Mouse (Mus musculus) urinary bladder, adult 18-20 months (tissue): ENCODE results near the gene Nedd9.
A peak's percentile ranks its signal among the peaks of the same experiment; 100 is the strongest.
"Not testable (repeated sequence)": the region's sequence is repeated elsewhere in the genome, so short reads cannot be mapped to it uniquely, and the experiment has no call there.

Experiments
- DNase-seq, 2 experiments: peaks; one replicate each; pipeline ENCODE4 v3.0.0; 2022; ENCODE audit warnings: low spot score in 2 of 2, mixed read lengths in 2 of 2

Gene Nedd9

GRCm38 (mm10) chr13:41372555-41373460 is 114.4 kb downstream of the Nedd9 start:
- DNase-seq: no peak

- DNase-seq: no peak
These were observed 115.6 kb downstream of the Nedd9 start for GRCm38 (mm10) chr13:41371547-41371946.

GRCm38 (mm10) chr13:41368612-41369011 is 118.5 kb downstream of the Nedd9 start:
- no peak for DNase-seq

GRCm38 (mm10) chr13:41367176-41367611 is 120.0 kb downstream of the Nedd9 start:
- DNase-seq: no peak

- not testable (repeated sequence) for DNase-seq
These were observed 120.6 kb downstream of the Nedd9 start for GRCm38 (mm10) chr13:41366609-41367008.

- DNase-seq: no peak
These were observed 122.9 kb downstream of the Nedd9 start for GRCm38 (mm10) chr13:41364273-41364672.

GRCm38 (mm10) chr13:41362909-41363308 is 124.3 kb downstream of the Nedd9 start:
- DNase-seq: no peak

- DNase-seq: no peak
These were observed 126.8 kb downstream of the Nedd9 start for GRCm38 (mm10) chr13:41360272-41360815.

GRCm38 (mm10) chr13:41359330-41360215 is 127.6 kb downstream of the Nedd9 start:
- DNase-seq: no peak

GRCm38 (mm10) chr13:41358480-41359180 is 128.5 kb downstream of the Nedd9 start:
- DNase-seq: peak; percentile 84 to 93

GRCm38 (mm10) chr13:41358009-41358408 is 129.2 kb downstream of the Nedd9 start:
- no peak for DNase-seq

GRCm38 (mm10) chr13:41357586-41357985 is 129.6 kb downstream of the Nedd9 start:
- DNase-seq: no peak

GRCm38 (mm10) chr13:41357161-41357560 is 130.0 kb downstream of the Nedd9 start:
- no peak for DNase-seq

GRCm38 (mm10) chr13:41355552-41355951 is 131.6 kb downstream of the Nedd9 start:
- no peak for DNase-seq

- no peak for DNase-seq
These were observed 132.6 kb downstream of the Nedd9 start for GRCm38 (mm10) chr13:41354591-41354990.

GRCm38 (mm10) chr13:41353676-41354075 is 133.5 kb downstream of the Nedd9 start:
- no peak for DNase-seq

- no peak for DNase-seq
These were observed 134.8 kb downstream of the Nedd9 start for GRCm38 (mm10) chr13:41352352-41352751.

GRCm38 (mm10) chr13:41350589-41350988 is 136.6 kb downstream of the Nedd9 start:
- DNase-seq: no peak

GRCm38 (mm10) chr13:41349770-41350169 is 137.4 kb downstream of the Nedd9 start:
- no peak for DNase-seq

GRCm38 (mm10) chr13:41345756-41346155 is 141.4 kb downstream of the Nedd9 start:
- no peak for DNase-seq

- DNase-seq: no peak
These were observed 141.9 kb downstream of the Nedd9 start for GRCm38 (mm10) chr13:41345306-41345705.
